Mouse (Mus musculus) gastrocnemius, postnatal 10 days (tissue): ENCODE measurements at regions not wholly inside any gene's neighbourhood (a gene's known extent, or its start where the extent isn't known, plus 50 kb on each side); places are given as distances from the start of the nearest gene placed in this dataset.
"Not testable (repeated sequence)": the region's sequence is repeated elsewhere in the genome, so short reads cannot be mapped to it uniquely, and the experiment has no call there.

Experiments used
- DNase-seq: peaks from one replicate; pipeline ENCODE4 v3.0.0; 2021; ENCODE audit warnings: mixed read lengths

DNA sequence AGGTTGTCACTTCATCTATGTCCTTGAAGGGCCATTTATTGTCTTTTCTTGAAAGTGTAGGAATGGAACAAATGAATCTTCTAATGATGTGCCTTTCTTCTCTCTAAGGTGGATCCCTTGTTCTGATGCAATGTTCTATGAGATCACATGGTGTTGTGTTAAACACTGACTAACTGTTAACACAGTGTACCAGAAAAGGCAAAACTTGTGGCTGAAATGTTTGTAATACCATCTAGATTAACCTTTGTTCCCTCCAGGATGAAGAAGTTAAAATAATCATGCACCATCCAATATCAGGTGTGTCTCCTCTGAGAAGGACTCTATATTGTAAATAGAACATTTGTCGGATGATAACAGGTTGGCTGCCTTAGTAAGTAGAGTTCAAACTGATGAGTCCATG lies 849.1 kb downstream of the Gm9195 start:
- no peak for DNase-seq

DNA sequence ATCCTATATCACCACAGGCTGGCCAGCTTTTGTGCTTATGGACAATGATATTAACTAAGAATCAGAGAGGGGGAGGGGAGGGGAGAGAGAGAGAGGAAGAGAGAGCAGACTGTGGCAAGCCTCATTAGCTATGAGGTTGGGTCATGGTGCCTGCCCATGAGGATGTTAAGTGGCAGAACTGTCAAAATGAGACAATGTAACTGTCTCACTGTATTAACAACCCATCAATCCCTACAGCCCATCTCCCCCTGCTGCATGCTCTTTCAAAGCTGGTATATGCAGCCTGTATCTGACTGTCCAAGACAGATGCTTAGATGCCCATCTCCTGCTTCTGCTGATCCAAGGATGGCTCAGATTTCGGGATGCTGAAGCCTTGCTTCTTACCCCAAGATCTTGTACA lies 852.6 kb downstream of the Gm9195 start:
- no peak for DNase-seq

DNA sequence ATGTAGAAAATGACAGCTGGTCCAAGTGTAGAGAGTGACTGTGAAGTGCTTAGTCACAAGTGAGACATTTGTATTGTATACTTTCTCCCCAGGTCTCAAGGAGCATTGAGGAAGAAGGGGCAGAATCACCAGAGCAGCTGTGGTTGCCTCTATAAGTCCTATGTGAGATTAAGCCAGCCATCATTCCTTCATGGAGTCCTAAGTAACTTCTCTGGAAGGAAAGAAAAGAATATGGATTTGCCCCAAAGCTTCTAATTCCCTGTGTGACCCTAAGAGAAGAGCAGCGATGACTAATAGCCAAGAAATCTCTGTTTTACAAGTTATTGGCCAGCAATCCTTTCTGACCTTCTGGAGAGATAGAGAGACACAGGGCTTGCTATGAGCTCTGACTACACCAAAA lies 856.5 kb downstream of the Gm9195 start:
- DNase-seq: no peak

DNA sequence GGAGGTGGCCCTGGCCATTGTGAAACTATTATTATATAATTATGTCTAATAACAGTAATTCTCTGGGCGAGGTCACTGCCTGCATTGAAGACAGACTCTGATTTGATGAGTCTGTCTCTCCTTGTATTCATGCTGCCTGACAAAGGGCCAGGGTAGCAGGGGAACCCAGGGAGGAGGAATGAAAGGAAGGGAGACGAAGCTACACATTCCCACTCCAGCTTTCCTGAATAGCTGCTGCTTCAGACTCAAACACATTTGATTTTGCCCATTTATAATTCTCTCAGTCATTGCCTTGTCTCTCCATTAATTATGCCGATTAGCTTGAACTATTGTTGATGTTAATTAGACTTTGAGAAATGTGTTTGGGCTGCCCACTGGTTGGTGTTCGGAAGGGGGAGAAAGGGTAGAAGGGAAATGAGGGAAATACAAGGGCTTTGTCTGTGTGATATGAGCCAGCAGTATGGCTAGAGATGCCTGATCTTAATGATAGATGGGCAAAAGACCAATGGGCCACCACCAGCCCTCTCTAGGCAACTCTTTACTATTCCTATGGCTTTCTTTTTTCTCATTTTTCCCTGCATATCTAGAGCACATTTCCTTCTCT lies 881.8 kb downstream of the Gm9195 start:
- DNase-seq: no peak

DNA sequence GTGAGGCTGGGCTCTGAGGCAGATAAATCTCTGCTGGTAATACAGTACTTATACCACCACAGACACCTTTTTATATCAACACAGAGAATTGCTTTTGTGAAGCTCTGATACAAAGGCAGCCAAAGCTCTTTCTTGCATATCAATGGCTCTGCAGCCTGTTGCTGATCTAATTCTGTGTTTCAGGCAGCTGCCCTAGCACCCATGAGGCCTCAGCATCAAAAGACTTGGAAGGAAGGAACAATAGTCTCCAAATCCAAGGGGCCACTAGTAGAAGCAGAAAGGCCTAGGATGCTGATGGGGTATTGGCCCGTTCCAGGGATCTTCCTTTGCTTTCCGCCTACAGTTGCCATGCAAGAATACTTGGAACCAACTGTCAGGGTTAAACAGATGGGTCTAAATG lies 887.9 kb downstream of the Gm9195 start:
- DNase-seq: no peak

DNA sequence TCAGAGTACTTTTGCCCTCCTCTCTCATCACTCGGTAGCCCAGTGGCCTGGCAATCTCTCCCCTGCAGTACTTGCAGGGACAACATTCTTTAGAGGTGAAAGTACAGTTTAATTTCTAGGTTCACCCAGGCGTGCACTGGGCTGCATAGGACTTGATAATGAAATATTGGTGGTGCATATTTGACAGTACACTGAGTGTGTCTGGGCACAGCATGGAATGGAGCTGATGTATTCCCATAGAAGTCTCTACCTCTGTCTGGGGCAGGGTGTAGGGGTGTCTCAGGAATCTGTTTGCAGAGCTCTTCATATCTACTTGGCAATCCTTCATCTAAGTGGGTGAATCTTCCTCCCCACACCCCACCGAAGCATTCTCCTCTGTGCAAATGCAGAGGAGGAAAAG lies 893.8 kb downstream of the Gm9195 start:
- no peak for DNase-seq

DNA sequence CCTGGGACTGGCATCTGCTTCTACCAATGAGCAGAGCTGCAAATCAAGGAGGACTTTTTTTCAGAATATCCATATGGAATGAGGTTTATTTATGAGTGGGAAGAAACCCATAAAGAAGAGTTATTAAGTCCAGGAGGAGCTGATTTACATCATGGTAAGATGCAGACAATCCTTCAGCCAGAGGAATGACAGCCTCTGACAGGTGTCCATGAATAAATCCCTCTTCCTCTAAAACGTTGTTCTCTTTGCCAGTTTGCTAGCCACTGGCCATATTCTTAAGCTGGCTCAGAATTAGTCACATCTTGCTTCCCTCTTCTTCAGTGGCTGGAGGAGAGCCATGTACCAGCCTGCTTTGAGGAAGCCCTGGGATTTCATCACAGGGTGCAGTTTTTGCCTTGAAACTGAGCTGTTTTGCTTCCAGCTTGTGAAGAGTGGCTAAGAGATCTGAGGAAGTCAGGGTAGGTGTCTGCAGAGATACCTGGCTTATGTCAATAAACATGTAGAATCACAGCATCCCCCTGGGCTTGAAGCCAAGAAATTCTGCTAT lies 902.9 kb downstream of the Gm9195 start:
- no peak for DNase-seq

DNA sequence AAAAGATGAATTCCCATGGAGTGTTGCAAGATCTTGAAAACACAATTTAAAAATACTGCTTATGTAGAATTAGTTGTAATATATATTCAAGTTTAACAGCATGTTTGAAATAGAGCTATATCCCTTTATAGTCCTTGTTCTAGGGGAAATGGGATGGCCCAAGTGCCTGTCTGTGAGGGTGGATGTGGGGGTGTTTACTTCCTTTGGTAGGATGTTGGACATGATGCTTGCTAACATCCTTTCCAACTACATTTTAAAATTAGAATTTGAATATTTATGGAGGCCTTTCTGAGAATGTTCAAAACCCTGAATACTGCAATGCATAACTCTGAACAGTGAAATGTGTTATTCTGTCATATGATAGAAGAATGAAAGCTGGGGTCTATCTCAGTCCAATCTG lies 903.6 kb downstream of the Gm9195 start:
- no peak for DNase-seq

DNA sequence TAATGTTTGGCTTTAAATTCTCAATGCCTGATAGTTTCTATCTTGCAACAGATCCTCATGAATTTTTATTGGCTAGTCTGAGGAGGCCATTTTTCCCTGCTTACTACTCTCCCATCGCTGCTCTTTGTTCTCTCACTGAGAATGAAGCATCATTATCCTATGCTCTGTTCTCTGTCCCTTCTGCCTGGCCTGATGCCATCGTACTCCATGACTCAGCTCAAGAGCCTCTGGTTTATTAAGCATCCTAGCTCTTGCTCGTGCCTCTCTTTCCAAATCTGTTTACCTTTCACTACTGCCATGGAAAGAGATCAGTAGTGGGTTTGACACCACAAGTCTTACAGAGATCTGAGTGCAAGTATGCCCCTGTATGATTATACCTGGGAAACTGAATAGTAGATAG lies 926.8 kb downstream of the Gm9195 start:
- DNase-seq: no peak

DNA sequence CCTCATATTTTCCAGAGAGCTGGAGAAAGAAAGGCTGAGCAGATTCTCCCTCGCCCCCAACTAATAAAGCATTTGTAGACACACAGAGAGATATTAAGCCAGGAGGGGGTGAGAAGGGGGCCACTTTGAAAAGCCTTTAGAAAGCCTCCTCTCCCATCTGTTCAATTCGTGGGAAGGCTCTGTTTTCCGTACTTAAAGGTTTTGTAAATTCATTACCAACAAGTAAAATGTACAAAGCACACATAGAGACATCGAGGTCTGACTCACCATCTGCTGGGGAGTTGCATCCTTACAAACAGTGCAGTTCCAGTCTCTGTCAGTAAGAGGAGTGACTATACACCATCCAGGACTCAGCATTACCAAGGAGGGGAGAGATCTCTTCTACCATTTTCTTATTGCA lies 929.7 kb downstream of the Gm9195 start:
- no peak for DNase-seq

DNA sequence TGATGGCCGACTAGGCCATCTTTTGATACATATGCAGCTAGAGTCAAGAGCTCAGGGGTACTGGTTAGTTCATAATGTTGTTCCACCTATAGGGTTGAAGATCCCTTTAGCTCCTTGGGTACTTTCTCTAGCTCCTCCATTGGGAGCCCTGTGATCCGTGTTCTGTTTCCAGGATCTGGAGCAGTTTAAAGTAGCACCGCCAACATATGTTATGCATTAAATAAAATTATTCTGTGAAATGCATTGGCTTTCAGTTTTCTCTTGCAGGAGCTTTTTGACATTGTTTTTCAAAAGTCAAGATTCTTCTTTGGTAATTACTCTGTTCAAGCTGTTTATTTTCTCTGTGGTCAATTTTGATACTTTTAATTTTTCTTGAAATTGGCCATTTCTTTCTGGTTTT lies 937.3 kb downstream of the Gm9195 start:
- not testable (repeated sequence) for DNase-seq

DNA sequence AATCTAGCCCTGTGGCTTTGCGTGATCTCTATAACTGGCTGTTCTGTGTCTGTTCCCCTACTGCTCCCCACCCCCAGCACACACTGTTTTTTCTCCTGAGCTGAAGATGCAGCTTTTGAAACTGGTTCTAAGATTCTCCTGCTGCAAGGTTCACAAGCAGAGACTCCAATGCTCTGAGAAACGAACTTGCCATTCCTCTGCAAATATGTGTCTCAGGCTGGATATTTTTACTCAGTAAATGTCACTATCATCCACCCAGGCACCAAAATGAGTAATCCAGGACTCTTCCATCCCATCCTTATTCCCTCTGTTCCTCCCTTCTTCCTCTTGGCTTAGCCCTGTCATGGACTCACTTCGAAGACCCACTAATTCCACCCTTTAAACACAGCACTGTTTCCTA lies 943.9 kb upstream of the Fam160b2 start:
- DNase-seq: no peak

DNA sequence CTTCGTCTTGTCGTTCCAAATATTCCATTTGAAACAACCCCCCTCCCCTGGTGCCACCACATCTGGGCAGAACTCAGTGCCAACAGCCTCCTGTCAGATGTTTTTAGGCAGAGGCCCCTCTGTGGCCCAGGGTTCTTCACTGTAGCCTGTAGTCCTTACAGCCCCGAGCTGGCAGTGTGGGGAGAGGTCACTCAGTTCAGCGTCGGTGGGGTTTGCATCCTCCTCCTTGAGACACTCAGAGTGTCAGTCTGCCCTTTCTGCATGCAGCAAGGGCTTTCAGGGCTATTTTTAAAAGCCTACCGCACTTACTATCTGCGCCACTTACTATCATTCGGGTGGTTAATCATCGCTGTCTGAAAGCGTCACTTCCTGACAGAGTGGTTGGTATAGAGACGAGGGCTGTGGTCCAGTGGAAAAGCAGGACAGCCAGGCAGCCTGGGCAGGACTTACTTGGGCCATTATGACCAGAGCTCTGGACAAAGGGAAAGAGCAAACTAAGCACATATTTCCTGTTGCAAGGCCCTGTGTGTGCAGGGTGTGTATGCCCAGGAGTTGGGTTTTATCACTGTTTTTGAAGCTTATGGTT lies 932.5 kb upstream of the Fam160b2 start:
- DNase-seq: no peak

DNA sequence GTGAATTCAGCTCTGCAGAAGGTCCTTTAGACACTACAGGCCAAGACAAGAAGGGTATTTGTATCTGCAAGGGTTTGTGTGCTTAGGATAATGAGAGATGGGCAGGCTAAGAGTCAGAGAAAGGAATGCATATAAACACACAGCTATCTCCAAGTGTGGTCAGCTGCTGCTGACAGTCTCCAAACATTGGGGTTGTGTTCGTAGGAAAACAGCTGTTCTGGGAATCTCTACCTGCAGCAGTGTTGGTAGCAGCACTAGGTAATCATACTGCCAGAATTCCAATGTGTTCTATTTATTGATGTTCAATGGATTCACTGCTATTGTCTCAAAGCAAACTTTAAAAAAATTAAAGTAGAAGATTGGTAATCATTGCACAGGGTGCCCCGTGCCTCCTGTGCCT lies 931.7 kb upstream of the Fam160b2 start:
- DNase-seq: no peak

DNA sequence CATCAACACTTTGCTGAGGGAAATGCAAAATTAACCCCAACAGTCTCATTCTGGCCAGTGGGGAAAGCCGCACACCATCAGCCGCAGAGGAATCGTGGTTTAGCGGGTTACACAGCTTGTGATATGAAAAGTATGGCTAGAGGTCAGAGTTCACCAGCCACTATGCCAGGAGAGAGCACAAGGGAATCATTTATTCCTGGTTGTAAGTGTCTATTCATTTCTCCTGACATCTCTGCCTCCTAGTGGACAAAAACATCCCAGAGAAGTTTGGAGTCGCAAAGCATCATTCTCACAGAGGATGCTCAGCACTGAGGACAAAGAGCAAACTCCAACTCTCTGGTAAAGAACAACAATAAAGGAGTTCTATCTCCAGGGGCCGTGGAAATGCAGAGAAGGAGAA lies 930.8 kb upstream of the Fam160b2 start:
- DNase-seq: no peak

DNA sequence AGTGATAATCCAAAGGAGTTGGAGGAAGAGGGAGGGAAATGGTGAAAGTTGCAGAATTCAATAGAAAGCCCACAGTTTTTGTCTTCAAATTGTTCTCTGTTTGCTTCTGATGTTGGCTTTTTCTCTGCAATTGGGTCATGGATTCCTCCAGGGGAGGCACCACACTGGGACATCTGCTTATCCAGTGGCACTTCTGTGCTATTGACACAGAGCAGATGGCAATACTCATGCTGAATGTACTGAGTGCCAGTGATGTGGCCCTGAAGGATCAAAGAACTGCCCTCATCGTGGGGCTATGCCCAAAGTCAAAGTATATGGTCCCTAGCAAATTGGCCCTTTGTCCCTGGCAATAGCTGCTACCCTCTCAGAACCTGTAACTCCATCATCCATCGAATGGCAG lies 918.9 kb upstream of the Fam160b2 start:
- no peak for DNase-seq

DNA sequence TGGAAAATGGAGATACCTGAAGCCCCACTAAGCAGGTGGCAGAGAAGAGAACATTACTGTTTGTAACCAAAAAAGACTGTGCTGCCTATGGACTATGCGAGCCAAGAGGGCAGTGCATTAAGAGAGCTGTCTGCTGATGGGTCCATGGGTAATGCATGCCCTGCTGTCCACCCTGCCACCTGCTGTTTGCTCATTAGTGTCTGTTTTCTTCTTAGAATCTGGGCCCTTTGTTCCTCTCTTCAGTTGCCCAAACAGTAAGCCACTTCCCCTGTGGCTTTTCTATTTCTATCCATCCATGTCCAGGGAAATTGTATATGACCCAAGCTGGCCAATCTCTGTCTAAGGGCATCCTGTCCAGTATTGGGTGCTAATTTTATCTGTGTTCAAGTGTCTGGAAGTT lies 901.2 kb upstream of the Fam160b2 start:
- no peak for DNase-seq

DNA sequence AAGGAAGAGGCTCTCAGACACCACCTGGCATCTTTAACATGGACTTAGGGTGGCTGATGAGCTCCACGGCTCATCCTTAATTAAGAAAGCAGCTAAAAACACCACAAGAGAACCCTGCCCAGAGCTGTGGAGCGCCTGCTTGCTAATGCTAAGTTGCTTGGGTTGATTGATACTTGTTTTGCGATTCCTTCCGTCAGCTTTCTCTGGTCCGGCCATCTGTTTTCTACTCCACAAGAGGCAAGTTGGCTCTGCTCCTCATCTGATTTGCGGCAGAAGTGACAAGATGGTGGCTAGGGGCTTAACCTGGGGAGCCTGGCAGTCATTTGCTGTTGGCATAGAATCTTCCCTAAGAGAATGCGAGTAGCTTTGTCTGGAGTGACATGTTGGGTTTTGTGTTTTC lies 891.6 kb upstream of the Fam160b2 start:
- no peak for DNase-seq

DNA sequence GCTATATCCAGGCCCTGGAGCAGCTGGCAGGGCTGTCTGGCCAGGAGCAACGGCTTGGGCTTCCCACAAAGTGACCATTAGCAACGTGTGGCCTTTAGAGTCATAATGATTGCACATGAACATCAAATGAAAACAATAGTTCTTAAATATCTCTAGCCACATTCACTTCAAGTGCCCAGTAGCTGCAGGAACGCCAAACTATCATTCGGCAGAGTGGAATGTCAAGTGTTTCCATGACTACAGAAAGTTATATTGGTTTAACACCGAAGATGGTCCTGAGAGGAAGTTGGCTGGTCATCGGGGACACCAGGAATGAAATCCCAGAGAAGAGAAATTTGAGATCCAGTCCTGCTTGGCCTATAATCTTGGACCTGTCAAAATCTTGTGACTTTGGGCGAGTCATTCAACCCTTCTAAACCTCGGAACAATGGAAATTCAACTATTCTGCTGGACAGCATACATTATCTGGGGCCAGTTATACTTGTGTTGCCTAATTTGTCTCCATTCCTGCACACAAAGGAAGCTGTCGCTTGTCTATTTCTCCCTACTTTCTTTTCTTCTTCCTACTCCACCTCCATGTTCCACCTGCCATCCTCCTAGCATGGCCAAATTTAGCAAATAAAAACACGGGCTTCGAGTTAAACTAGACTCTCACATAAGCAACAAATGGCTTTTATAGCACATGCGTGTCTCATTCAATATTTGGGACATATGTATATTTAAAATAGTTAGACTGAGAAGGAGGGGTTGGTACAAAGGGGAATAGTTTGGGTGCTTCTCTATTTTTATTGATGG lies 886.7 kb upstream of the Fam160b2 start:
- DNase-seq: no peak

DNA sequence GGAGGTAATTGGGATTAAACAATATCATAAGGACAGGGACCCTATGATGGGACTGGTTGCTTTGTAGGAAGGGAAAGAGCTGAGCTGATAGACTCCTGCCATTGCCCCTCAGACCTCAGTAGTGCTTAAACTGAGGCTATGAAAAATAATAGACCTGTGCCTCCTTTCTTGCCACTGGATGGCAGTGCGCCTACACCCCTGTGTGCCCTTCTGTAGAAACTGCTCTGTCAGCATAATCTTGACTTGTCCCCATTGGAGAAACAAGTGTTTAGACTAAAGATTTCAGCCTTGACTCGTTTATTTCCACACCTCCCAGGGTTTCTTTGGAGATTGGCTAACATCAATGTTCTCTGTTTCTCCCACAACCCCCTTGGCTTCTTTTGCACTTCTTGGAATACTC lies 876.0 kb upstream of the Fam160b2 start:
- DNase-seq: no peak

DNA sequence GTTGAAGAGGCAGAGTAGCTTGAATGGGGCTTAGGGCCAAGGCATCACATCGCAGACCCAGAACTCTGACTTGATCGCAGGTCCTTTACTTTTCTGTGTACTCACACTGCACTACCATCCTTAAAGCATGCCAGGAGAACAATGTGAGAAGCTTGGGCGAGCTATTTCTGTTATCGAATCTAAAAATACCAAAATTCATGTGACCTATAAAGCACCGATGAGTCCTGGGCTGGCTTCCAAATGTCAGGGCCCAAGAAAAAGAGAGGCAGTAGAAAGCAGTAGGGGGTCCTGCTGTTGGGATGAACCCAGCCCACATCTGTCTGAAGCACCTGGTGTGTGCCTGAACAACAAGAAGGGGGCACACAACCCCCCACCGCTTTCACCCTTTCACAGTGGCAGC lies 874.3 kb upstream of the Fam160b2 start:
- no peak for DNase-seq

DNA sequence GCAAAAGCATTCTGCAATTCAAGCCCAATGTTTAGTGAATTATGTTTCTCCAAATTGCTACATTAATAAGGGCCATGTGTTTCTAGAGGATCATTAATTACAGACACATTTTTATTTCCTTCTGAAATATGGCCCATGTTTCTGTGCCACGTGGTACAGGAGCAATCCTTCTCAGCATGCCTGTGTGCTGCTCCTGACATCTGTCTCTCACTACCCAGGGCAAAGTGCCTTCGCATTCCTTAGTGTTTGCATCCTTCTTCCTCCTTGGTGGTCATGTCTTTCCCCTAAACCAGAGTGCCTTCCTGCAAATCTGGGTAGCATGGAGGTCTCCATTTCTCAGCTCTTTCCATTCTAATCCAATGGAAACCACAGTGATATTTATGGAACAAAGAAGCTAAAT lies 832.7 kb upstream of the Fam160b2 start:
- DNase-seq: no peak
